Mouse (Mus musculus) brain, embryonic 14.5 days (tissue): Measurements from ENCODE around the gene Igsf9.

Experiments
- CTCF ChIP-seq: fragments of 200-500 bp; IDR thresholded peaks from 2 replicates; pipeline ENCODE4 v1.5.1; 2012; ENCODE audit warnings: inconsistent platforms, mild to moderate bottlenecking, moderate library complexity, borderline replicate concordance; ENCODE audit not compliant: insufficient read depth, insufficient read length; ENCODE audit errors: extremely low read depth
- POLR2A ChIP-seq: fragments of 200-500 bp; IDR thresholded peaks from 2 replicates; pipeline ENCODE4 v1.6.1; 2012; ENCODE audit warnings: mild to moderate bottlenecking, inconsistent platforms, borderline replicate concordance; ENCODE audit not compliant: poor library complexity, insufficient read depth, insufficient read length, severe bottlenecking; ENCODE audit errors: extremely low read depth

DNA sequence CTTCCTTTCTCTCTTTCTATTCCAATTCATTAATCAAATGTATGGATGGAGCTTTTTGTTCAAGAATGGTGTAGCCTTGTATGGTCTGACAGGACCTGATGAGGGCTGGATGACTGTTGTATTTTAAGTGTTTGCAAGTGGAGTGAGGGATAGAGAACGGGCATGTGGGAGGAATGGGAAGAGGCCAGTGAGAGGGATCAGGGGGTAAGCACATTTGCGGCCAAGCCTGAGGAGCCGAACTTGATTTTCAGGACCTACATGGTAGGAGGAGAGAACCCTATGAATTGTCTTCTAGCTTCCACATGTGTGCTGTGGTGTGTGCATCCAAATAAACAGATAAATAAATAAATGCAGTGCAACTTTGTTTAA is 49.0 kb upstream of the Igsf9 start:
- no peak for TF ChIP-seq CTCF
- no peak for TF ChIP-seq POLR2A
